Mouse (Mus musculus): ENCODE measurements at regions not wholly inside any gene's neighbourhood (a gene's known extent, or its start where the extent isn't known, plus 50 kb on each side); places are given as distances from the start of the nearest gene placed in this dataset.

GRCm38 (mm10) chr2:116942321-116942791 is 63.9 kb downstream of the Tmco5 start:
- no peak for ATAC-seq

GRCm38 (mm10) chr2:116948538-116948937 is 70.0 kb downstream of the Tmco5 start:
- no peak for ATAC-seq

GRCm38 (mm10) chr2:116949741-116950140 is 71.2 kb downstream of the Tmco5 start:
- ATAC-seq = no peak

GRCm38 (mm10) chr2:116950154-116950553 is 71.7 kb downstream of the Tmco5 start:
- ATAC-seq = no peak

- no peak for ATAC-seq
Measured at GRCm38 (mm10) chr2:116951481-116951880, 73.0 kb downstream of the Tmco5 start.

- no peak for ATAC-seq
Measured at GRCm38 (mm10) chr2:116954280-116954679, 75.8 kb downstream of the Tmco5 start.

GRCm38 (mm10) chr2:116954896-116955295 is 76.4 kb downstream of the Tmco5 start:
- no peak for ATAC-seq

- ATAC-seq = no peak
Measured at GRCm38 (mm10) chr2:116963116-116963873, 84.8 kb downstream of the Tmco5 start.

GRCm38 (mm10) chr2:116966266-116966665 is 87.8 kb downstream of the Tmco5 start:
- no peak for ATAC-seq

- ATAC-seq = peak; percentile 92
Measured at GRCm38 (mm10) chr2:116971666-116972613, 93.4 kb downstream of the Tmco5 start.

GRCm38 (mm10) chr2:116972614-116972985 is 94.1 kb downstream of the Tmco5 start:
- ATAC-seq = peak; percentile 9

GRCm38 (mm10) chr2:116973441-116973840 is 95.0 kb downstream of the Tmco5 start:
- ATAC-seq = no peak

- no peak for ATAC-seq
Measured at GRCm38 (mm10) chr2:116974152-116974551, 95.7 kb downstream of the Tmco5 start.

- no peak for ATAC-seq
Measured at GRCm38 (mm10) chr2:116974569-116975060, 96.1 kb downstream of the Tmco5 start.

- peak; percentile 1 for ATAC-seq
Measured at GRCm38 (mm10) chr2:116975091-116975600, 96.7 kb downstream of the Tmco5 start.

GRCm38 (mm10) chr2:116975601-116976431 is 97.3 kb downstream of the Tmco5 start:
- ATAC-seq = peak; percentile 11

GRCm38 (mm10) chr2:116976432-116976750 is 97.9 kb downstream of the Tmco5 start:
- no peak for ATAC-seq

GRCm38 (mm10) chr2:116976951-116977503 is 98.5 kb downstream of the Tmco5 start:
- no peak for ATAC-seq

- no peak for ATAC-seq
Measured at GRCm38 (mm10) chr2:116977771-116978600, 99.5 kb downstream of the Tmco5 start.

- no peak for ATAC-seq
Measured at GRCm38 (mm10) chr2:116978809-116979208, 100.3 kb downstream of the Tmco5 start.

Data from activated CD4-positive, CD25-positive, alpha-beta regulatory T cell, adult 4 months (primary cell).